Mouse (Mus musculus) lung, postnatal 4 days (tissue): ENCODE data around the gene Fam118b.

Source experiments
- DNase-seq, 2 experiments: peaks; one replicate each; pipeline ENCODE4 v3.0.0; 2021

Gene Fam118b

GRCm38 (mm10) chr9:35263431-35263830, 4.2 kb downstream of the Fam118b start:
- no peak for DNase-seq

DNA sequence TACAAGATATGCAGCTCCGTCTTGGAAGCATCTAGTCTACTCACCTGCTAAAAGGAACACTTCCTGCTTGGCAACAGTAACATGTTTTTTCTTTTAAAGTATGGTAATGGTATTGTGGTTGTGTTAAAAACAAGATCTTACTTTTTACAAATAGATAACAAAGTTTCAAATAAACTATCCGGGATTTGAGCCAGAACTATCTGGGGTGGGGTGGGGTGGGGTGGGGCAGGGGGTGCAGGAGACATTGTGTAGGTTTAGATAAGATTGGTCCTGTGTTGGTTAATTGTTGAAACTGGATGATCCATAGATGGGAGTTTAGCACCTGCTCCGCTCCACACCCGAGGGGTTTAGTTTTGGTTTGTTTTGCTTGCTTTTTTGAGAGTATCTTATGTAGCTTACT, 5.2 kb downstream of the Fam118b start:
- no peak for DNase-seq

DNA sequence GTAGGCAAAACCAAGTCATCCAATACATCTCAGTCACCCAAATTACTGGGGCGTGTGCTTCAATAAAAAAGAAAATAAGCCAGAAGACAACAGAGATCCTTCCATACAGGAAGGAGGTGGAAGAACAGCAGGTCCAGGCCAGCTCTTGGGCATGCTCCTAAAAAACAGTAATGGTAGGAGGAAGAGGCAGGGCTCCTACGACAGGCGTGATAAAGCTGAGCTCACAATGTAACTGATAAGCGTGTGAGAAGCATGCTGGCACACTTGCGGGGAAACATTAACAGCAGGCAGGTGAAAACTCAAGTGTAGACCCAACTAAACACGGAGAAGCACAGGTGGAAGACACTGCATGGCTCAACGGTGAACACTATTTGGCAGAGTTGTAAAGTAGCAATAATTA, 10.2 kb downstream of the Fam118b start:
- no peak for DNase-seq

- no peak for DNase-seq
These were observed 18.1 kb downstream of the Fam118b start for GRCm38 (mm10) chr9:35249476-35249875.

GRCm38 (mm10) chr9:35247405-35247804, 20.2 kb downstream of the Fam118b start:
- DNase-seq, result no peak

DNA sequence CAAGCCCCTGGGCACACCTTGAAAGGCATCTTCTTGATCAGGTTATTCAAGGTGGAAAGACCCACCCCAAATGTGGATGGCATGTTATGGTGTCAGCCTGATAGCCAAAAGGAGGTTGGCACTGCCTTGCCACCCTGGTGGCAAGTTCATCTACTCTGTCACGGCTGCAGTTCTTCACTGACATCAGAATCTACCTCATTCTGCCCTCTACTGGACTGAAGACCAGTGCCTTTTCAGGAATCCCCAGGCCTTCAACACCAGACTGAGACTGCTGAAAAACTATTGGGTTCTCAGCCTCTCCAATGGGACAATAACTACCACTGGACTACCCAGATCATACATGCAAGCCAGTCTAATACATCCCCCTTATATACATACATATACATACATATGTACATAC, 27.9 kb downstream of the Fam118b start:
- no peak for DNase-seq

- DNase-seq, result peak in 1 of 2 experiments; percentile 14
These were observed 28.6 kb downstream of the Fam118b start for GRCm38 (mm10) chr9:35238915-35239571.

- no peak for DNase-seq
These were observed 29.2 kb downstream of the Fam118b start for GRCm38 (mm10) chr9:35238371-35238770.

DNA sequence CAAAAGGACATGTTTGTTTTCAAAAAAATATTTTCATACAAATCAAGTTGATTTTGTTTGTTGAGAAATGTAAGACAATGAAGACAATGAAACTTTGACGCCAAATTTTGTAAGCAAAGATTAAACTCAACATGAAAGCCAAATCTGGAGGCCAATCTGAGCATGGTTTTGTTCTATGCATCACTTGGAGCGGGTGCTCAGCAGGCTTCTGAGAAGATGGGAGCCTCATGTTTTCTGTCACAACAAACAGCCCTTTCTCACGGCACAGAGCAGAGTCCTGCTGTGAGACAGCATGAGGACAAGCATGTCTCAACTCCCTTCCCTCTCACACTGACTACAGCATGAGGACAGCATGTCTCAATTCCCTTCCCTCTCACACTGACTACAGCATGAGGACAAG, 31.6 kb downstream of the Fam118b start:
- DNase-seq, result no peak

DNA sequence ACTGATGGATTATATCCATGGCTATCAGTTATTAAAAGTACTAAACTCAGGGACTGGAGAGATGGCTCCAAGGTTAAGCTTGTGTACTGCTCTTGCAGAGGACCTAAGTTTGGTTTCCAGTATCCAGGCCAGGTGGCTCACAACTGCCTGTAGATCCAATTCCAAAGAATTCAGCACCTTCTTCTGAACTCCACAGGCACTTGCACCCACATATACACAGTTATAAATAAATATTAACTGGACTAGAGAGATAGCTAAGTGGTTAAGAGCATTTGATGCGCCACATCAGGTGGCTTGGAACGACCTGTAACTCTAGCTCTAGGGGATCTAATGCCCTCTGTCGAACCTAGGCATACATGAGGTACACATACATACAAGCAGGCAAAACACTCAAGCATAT, 38.9 kb downstream of the Fam118b start:
- DNase-seq, result no peak

DNA sequence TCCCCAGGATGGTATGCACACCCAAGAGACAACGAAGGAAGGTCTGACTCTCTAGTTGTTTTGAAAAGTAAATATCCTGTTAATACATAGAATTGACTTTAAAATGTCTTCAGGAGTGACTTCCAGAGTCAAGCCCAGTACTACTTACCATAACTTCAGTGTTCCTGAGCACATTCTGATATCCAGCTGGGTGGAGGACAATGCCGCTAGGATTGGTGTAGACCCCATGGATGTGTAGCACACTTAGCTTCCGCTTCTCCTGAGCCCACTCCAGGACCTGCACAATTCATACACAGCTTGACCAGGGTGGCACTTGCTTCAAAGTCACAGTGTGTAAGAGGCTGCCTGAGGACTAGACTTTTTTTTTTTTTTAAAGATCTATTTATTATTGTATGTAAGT, 44.1 kb downstream of the Fam118b start:
- DNase-seq, result no peak

DNA sequence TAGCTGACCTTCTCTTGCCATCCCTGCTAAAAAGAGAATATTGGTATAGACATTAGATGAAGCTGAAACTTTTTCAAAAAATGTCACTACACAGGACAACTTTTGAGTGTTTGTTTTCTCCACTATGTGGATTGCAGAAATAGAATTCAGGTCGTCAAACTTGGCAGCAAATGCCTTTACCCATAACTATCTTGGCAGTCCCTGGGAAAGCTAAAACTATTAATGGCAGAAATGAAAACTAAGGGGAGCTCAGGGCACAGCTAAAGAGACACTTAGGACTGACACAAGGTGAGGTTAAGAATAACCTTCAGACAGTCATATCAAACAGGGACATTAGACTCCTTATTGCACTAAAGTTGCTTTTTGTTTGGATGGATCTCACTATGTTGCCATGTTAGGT, 49.6 kb downstream of the Fam118b start:
- DNase-seq, result no peak

DNA sequence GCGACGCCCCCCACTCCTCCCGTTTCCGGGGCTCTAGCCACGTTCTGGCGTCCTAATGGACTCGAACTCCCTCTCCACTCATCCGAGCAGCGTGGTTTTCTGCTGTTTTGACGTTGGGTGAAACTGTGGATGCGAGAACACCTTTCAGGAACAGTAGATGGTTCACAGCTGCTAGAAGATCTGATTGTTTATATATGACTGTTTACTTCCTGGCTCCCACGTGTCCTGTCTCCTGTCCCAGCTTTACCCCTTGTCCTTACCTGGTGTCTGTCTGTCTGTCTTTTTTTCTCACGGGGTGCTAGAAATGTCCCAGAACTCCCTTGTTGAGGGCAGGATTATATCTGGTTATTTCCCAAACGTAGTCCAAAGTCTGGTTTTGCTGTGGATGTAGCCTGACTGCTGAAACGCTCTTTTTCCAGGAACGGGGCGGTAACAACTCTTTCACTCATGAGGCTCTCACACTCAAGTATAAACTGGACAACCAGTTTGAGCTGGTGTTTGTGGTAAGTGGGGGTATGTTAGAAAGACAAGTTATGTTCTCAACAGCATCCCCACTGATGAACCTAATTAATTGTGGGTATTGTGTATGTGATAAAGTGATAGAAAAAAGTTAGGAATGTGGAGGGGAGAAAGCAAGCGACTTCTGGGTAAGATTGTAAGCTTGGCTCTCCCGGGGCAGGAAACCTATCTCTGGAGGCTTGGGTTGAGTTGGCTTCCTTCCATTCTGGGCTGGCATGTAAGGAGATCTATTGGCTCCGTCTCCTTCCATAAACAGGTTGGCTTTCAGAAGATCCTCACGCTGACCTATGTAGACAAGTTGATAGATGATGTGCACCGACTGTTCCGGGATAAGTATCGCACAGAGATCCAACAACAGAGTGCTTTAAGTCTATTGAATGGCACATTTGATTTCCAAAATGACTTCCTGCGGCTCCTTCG, 55.8 kb downstream of the Fam118b start:
- DNase-seq, result no peak

DNA sequence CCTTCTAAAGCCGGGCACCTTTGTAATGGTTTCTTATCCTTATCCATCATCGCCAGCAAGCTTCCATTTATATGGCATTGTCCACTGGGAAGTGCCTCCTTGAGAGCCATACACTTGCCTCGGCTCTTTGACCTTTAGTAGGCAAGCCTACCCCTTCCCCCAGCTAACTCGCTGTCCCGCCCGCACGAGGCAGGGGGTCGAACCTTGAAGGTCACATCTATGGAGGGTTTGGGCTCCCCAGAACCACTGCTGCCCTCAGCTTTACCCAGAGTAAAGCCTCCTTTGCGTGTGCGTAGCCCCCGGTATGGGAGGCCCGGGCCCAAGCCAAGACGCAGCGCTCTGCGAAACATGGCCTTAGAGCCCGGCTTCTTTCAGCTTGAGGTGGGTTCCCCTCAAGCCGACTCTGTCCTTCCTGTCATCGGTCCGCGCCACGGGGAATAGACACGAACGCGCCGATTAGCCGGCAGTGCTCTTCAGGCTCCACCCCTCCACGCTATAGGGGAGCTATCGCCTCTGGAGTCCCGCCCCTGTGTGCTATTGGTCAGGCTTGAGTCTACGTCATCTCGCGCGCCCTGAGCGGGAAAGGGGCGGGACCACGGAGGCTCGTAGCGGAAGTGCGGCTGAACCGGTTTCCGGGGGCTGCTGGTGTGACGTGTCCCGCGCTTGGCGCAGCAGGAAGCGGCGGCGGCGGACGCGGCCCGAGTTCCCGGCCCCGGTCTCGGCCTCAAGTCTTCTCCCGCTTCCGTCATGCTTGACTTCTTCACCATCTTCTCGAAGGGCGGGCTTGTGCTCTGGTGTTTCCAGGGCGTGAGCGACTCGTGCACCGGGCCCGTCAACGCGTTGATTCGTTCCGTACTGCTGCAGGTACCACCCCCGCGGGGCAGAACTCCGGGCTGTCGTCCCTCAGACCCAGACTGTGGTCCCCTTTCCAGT, 56.8 kb downstream of the Fam118b start, which contains the start of gene Foxred1:
Gene Foxred1, minus strand, starts transcription at position 514 of the 933 bp plus-strand sequence.
- DNase-seq, result peak; percentile 99

DNA sequence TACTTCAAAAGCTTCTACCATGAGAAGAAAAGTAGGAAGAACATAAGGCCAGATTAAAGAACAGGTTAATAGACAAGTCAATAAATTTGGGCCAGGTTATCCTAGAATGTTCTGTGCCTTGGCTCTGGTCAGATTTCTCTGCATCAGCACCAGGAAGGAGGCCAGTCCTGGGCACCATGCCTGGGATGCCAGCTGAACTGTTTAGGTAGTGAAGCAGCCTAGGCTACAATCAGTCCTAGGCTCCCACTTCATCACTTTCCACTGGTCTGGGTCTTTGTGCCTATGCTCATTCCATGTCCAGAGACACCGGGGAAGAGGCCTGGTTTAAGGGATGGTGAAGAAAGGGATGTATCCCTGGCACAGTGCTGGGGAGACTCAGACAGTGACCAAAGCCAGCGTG, 63.2 kb downstream of the Fam118b start:
- no peak for DNase-seq

- no peak for DNase-seq
These were observed 64.1 kb downstream of the Fam118b start for GRCm38 (mm10) chr9:35203536-35203935.

GRCm38 (mm10) chr9:35200529-35201060, 67.0 kb downstream of the Fam118b start:
- DNase-seq, result no peak

DNA sequence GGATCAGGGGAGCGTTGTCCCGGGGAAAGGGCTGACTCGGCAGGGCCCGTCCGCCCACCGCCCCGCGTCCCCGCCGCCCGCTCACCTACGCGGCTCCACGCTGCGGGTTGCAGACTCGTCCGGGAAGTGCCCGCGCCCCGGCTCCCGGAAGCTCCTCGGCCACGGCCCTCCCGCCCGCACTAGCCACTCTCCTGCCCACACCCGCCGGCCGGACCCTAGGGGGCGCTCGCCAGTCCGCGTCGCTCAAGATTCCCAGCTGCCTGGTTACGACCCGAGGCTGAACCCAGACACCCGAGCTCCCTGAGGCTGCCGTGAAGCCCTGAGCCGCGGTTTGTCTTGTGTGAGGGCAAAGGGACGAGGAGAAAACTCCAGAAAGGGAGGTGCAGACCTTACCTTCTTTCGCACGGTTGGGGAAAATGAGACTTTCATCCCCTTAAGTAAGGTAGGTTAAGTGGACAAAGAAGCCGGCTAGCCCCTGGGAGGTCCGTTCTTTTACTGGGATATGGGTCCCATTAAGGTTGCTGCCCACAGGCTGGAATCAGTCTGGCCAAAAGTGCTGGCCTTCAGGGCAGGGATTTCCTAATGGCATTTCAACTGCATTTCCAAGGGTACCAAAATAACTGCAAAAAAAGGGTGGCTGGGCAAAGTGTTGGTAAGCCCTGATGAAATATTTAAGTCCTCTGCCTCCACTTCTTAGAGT, 67.7 kb downstream of the Fam118b start, which contains the start of the genes Srpr and Tirap:
Gene Srpr, plus strand, starts transcription at position 404 of the 700 bp plus-strand sequence.
Gene Tirap, minus strand, starts transcription at position 520 of the 700 bp plus-strand sequence.
- peak; percentile 94 to 96 for DNase-seq

GRCm38 (mm10) chr9:35198945-35199771, 68.4 kb downstream of the Fam118b start:
- DNase-seq, result no peak

DNA sequence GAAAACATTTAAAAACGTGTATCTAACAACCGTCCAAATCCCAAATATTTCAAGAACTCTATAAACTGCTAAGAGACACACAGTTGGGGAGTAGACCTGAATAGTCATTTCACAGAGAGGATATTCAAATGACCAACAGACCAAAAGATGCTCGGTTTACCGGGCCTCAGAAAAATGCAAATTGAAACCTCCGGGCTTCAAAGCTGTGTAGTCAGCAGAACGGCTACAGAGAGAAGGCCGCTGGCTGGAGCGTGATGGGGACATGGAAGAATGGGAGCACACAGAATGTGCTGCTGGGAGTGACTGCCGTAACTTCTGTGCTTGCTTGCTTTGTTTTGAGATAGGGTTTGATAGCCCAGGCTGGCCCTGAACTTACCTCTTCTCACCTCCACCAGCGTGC, 69.3 kb downstream of the Fam118b start:
- DNase-seq, result no peak

DNA sequence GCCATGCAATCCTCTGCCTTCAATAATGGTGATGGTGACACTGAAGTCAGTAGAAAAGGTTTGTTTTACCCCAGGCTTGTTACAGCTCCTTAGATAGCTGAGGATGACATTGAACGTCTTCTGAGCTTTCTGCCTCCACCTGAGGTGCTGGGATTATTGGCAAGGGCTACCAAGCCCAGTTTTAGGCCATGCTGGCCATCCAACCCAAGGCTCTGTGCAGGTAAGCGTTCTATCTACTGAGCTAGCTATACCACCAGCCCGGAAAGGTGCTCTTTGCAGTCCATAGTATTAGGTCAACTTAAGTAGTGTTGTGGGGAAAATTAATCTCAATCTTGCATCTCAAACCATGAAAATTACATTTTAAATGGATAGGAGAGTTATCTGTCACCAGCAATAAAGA, 70.0 kb downstream of the Fam118b start:
- DNase-seq, result no peak
